Mouse (Mus musculus): ENCODE results near the gene Zc3h14. TPM values are rescaled to one million over a fixed set of nuclear protein-coding genes. Genes with fewer than 3 reads are reported as not detected.
A peak's percentile ranks its signal among the peaks of the same experiment; 100 is the strongest.

The Zc3h14 gene
- polyA plus RNA-seq, 1 experiment: 89.8 TPM

- 2% methylated on average over 14 of the region's 14 CpGs for WGBS
- 0 out of 2 replicates have a peak, but pooled peaks cover 2% of the 10 kb centered on the region for H3K4me1 ChIP-seq (replicated peaks; ENCODE audit: control insufficient read depth, insufficient read depth, low read length)
- peak overlapping the region; percentile 11; the same call in 1 of the 2 replicates for H3K27ac ChIP-seq (ENCODE audit: control insufficient read depth, insufficient read depth, low read length)
- peak overlapping the region; percentile 64 for H3K4me3 ChIP-seq (ENCODE audit: control insufficient read depth, insufficient read depth, low read length)
- H3K36me3 ChIP-seq (ENCODE audit: control insufficient read depth, insufficient read depth, low read length): no peaks in the 10 kb centered on the region; the same call in 1 of the 2 replicates
- DNase-seq: peak; percentile 39
- H3K27me3 ChIP-seq (ENCODE audit: control insufficient read depth, insufficient read depth, low read length): no peaks in the 10 kb centered on the region
- TF ChIP-seq POLR2A (IDR thresholded peaks at IDR 0.05; ENCODE audit: control insufficient read depth, extremely low read depth, insufficient read depth, low read length, poor library complexity) (no peak), CTCF (IDR thresholded peaks at IDR 0.05; ENCODE audit: borderline replicate concordance, control insufficient read depth, extremely low read depth, insufficient read depth, low read length, poor library complexity) (no peak)
Measured at GRCm38 (mm10) chr12:98747380-98747753, 603 bp downstream of the Zc3h14 start.

GRCm38 (mm10) chr12:98757636-98758035, 10.9 kb downstream of the Zc3h14 start:
- whole genome bisulfite sequencing: 96% methylated on average over 6 of the region's 6 CpGs
- peaks cover 90% of the 10 kb centered on the region for H3K36me3 ChIP-seq (ENCODE audit: control insufficient read depth, insufficient read depth, low read length)
- TF ChIP-seq CTCF (IDR thresholded peaks at IDR 0.05; ENCODE audit: borderline replicate concordance, control insufficient read depth, extremely low read depth, insufficient read depth, low read length, poor library complexity) (no peak), POLR2A (IDR thresholded peaks at IDR 0.05; ENCODE audit: control insufficient read depth, extremely low read depth, insufficient read depth, low read length, poor library complexity) (no peak)

GRCm38 (mm10) chr12:98759700-98760099, 12.9 kb downstream of the Zc3h14 start:
- TF ChIP-seq CTCF (IDR thresholded peaks at IDR 0.05; ENCODE audit: borderline replicate concordance, control insufficient read depth, extremely low read depth, insufficient read depth, low read length, poor library complexity): no peak
- TF ChIP-seq POLR2A (IDR thresholded peaks at IDR 0.05; ENCODE audit: control insufficient read depth, extremely low read depth, insufficient read depth, low read length, poor library complexity): no peak
- H3K4me3 ChIP-seq (ENCODE audit: control insufficient read depth, insufficient read depth, low read length): no peak overlapping the region
- H3K27ac ChIP-seq (ENCODE audit: control insufficient read depth, insufficient read depth, low read length): no peak overlapping the region
- H3K36me3 ChIP-seq (ENCODE audit: control insufficient read depth, insufficient read depth, low read length): peaks cover 92% of the 10 kb centered on the region
- H3K27me3 ChIP-seq (ENCODE audit: control insufficient read depth, insufficient read depth, low read length): no peaks in the 10 kb centered on the region
- no peak for DNase-seq
- 98% methylated on average over 6 of the region's 6 CpGs for WGBS
- H3K4me1 ChIP-seq (replicated peaks; ENCODE audit: control insufficient read depth, insufficient read depth, low read length): no peaks in the 10 kb centered on the region

More at GRCm38 (mm10) chr12:98757636-98758035, 10.9 kb downstream of the Zc3h14 start:
- Histone ChIP-seq H3K27me3 (ENCODE audit: control insufficient read depth, insufficient read depth, low read length) (no peaks in the 10 kb centered on the region), H3K4me1 (replicated peaks; ENCODE audit: control insufficient read depth, insufficient read depth, low read length) (no peaks in the 10 kb centered on the region), H3K4me3 (ENCODE audit: control insufficient read depth, insufficient read depth, low read length) (no peak overlapping the region), H3K27ac (ENCODE audit: control insufficient read depth, insufficient read depth, low read length) (no peak overlapping the region)
- DNase-seq: no peak

- no peaks in the 10 kb centered on the region for H3K4me1 ChIP-seq (replicated peaks; ENCODE audit: control insufficient read depth, insufficient read depth, low read length)
- TF ChIP-seq CTCF (IDR thresholded peaks at IDR 0.05; ENCODE audit: borderline replicate concordance, control insufficient read depth, extremely low read depth, insufficient read depth, low read length, poor library complexity) (no peak), POLR2A (IDR thresholded peaks at IDR 0.05; ENCODE audit: control insufficient read depth, extremely low read depth, insufficient read depth, low read length, poor library complexity) (no peak)
- H3K36me3 ChIP-seq (ENCODE audit: control insufficient read depth, insufficient read depth, low read length): peaks cover 79% of the 10 kb centered on the region
- no peak overlapping the region for H3K27ac ChIP-seq (ENCODE audit: control insufficient read depth, insufficient read depth, low read length)
- H3K4me3 ChIP-seq (ENCODE audit: control insufficient read depth, insufficient read depth, low read length): no peak overlapping the region
- DNase-seq: no peak
- WGBS: 93% methylated on average over 2 of the region's 2 CpGs
- H3K27me3 ChIP-seq (ENCODE audit: control insufficient read depth, insufficient read depth, low read length): no peaks in the 10 kb centered on the region
Measured at GRCm38 (mm10) chr12:98766241-98766640, 19.5 kb downstream of the Zc3h14 start.

GRCm38 (mm10) chr12:98777509-98777908, 30.7 kb downstream of the Zc3h14 start:
- H3K27ac ChIP-seq (ENCODE audit: control insufficient read depth, insufficient read depth, low read length): no peak overlapping the region
- TF ChIP-seq CTCF (IDR thresholded peaks at IDR 0.05; ENCODE audit: borderline replicate concordance, control insufficient read depth, extremely low read depth, insufficient read depth, low read length, poor library complexity) (no peak), POLR2A (IDR thresholded peaks at IDR 0.05; ENCODE audit: control insufficient read depth, extremely low read depth, insufficient read depth, low read length, poor library complexity) (no peak)
- DNase-seq: no peak
- 74% methylated on average over 3 of the region's 3 CpGs for WGBS
- H3K36me3 ChIP-seq (ENCODE audit: control insufficient read depth, insufficient read depth, low read length): peaks cover 75% of the 10 kb centered on the region
- no peaks in the 10 kb centered on the region for H3K4me1 ChIP-seq (replicated peaks; ENCODE audit: control insufficient read depth, insufficient read depth, low read length)
- H3K27me3 ChIP-seq (ENCODE audit: control insufficient read depth, insufficient read depth, low read length): no peaks in the 10 kb centered on the region
- H3K4me3 ChIP-seq (ENCODE audit: control insufficient read depth, insufficient read depth, low read length): no peak overlapping the region

GRCm38 (mm10) chr12:98779148-98779547, 32.4 kb downstream of the Zc3h14 start:
- no peaks in the 10 kb centered on the region for H3K27me3 ChIP-seq (ENCODE audit: control insufficient read depth, insufficient read depth, low read length)
- 72% methylated on average over 4 of the region's 4 CpGs for WGBS
- H3K4me1 ChIP-seq (replicated peaks; ENCODE audit: control insufficient read depth, insufficient read depth, low read length): no peaks in the 10 kb centered on the region
- TF ChIP-seq POLR2A (IDR thresholded peaks at IDR 0.05; ENCODE audit: control insufficient read depth, extremely low read depth, insufficient read depth, low read length, poor library complexity) (no peak), CTCF (IDR thresholded peaks at IDR 0.05; ENCODE audit: borderline replicate concordance, control insufficient read depth, extremely low read depth, insufficient read depth, low read length, poor library complexity) (no peak)
- H3K4me3 ChIP-seq (ENCODE audit: control insufficient read depth, insufficient read depth, low read length): no peak overlapping the region
- no peak overlapping the region for H3K27ac ChIP-seq (ENCODE audit: control insufficient read depth, insufficient read depth, low read length)
- peak; percentile 14 for DNase-seq
- H3K36me3 ChIP-seq (ENCODE audit: control insufficient read depth, insufficient read depth, low read length): peaks cover 81% of the 10 kb centered on the region

GRCm38 (mm10) chr12:98784251-98784650, 37.5 kb downstream of the Zc3h14 start:
- Histone ChIP-seq H3K4me3 (ENCODE audit: control insufficient read depth, insufficient read depth, low read length) (no peak overlapping the region), H3K4me1 (replicated peaks; ENCODE audit: control insufficient read depth, insufficient read depth, low read length) (no peaks in the 10 kb centered on the region), H3K27me3 (ENCODE audit: control insufficient read depth, insufficient read depth, low read length) (no peaks in the 10 kb centered on the region), H3K36me3 (ENCODE audit: control insufficient read depth, insufficient read depth, low read length) (peaks cover 92% of the 10 kb centered on the region), H3K27ac (ENCODE audit: control insufficient read depth, insufficient read depth, low read length) (no peak overlapping the region)
- no peak for DNase-seq
- WGBS: 96% methylated on average over 1 of the region's 1 CpGs
- TF ChIP-seq POLR2A (IDR thresholded peaks at IDR 0.05; ENCODE audit: control insufficient read depth, extremely low read depth, insufficient read depth, low read length, poor library complexity): no peak
- TF ChIP-seq CTCF (IDR thresholded peaks at IDR 0.05; ENCODE audit: borderline replicate concordance, control insufficient read depth, extremely low read depth, insufficient read depth, low read length, poor library complexity): no peak
